Mouse (Mus musculus): ENCODE measurements around the gene Acvr1. TPM values are rescaled to one million over a fixed set of nuclear protein-coding genes. Genes with fewer than 3 reads are reported as not detected.

Acvr1 gene
- polyA plus RNA-seq, 1 experiment: 9.0 TPM

DNA sequence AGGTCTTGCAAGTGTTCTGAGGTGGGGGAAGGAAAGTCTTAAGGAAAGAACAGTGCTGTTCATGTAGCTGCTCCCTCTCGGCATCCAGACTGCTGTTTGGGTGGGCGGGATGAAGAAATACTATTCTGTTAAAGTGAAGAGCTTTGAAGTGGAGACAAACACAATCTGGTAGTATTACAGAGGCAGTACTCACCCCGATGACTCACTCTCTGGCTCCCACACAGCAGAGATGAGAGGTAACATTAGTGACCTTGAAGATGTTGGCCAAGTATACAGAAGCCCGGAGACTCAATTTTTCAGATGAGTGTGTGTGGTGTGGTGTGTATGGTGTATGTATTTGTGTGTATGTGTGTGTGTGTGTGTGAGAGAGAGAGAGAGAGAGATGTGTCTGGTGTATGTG is 22.7 kb upstream of the Acvr1 start:
- Histone ChIP-seq H3K27me3 (ENCODE audit: control insufficient read depth, insufficient read depth, low read length, poor library complexity, severe bottlenecking) (no peaks in the 10 kb centered on the region), H3K27ac (ENCODE audit: insufficient read depth, low read length) (no peak overlapping the region), H3K4me1 (ENCODE audit: control insufficient read depth, insufficient read depth, low read length) (no peaks in the 10 kb centered on the region), H3K36me3 (ENCODE audit: control insufficient read depth, insufficient read depth, low read length, poor library complexity, severe bottlenecking) (no peaks in the 10 kb centered on the region), H3K9me3 (replicated peaks; ENCODE audit: control insufficient read depth, insufficient read depth, low read length, poor library complexity, severe bottlenecking) (no peaks in the 10 kb centered on the region), H3K9ac (ENCODE audit: low read depth, poor library complexity, severe bottlenecking) (no peak overlapping the region), H3K4me3 (ENCODE audit: low read depth, low read length) (no peak overlapping the region)
- TF ChIP-seq POLR2A (IDR thresholded peaks at IDR 0.05; ENCODE audit: insufficient read depth, low read length): no peak
- TF ChIP-seq EP300 (IDR thresholded peaks at IDR 0.05; ENCODE audit: insufficient read depth, low read depth, low read length): no peak
- TF ChIP-seq CTCF (IDR thresholded peaks at IDR 0.05; ENCODE audit: low read depth, low read length): no peak

GRCm38 (mm10) chr2:58586311-58586710 is 19.4 kb upstream of the Acvr1 start:
- Histone ChIP-seq H3K36me3 (ENCODE audit: control insufficient read depth, insufficient read depth, low read length, poor library complexity, severe bottlenecking) (no peaks in the 10 kb centered on the region), H3K9me3 (replicated peaks; ENCODE audit: control insufficient read depth, insufficient read depth, low read length, poor library complexity, severe bottlenecking) (no peaks in the 10 kb centered on the region), H3K4me1 (ENCODE audit: control insufficient read depth, insufficient read depth, low read length) (no peaks in the 10 kb centered on the region), H3K27me3 (ENCODE audit: control insufficient read depth, insufficient read depth, low read length, poor library complexity, severe bottlenecking) (no peaks in the 10 kb centered on the region), H3K4me3 (ENCODE audit: low read depth, low read length) (peak overlapping the region; percentile 17; the same call in 1 of the 2 replicates), H3K27ac (ENCODE audit: insufficient read depth, low read length) (no peak overlapping the region), H3K9ac (ENCODE audit: low read depth, poor library complexity, severe bottlenecking) (no peak overlapping the region)
- TF ChIP-seq CTCF (IDR thresholded peaks at IDR 0.05; ENCODE audit: low read depth, low read length) (no peak), EP300 (IDR thresholded peaks at IDR 0.05; ENCODE audit: insufficient read depth, low read depth, low read length) (no peak), POLR2A (IDR thresholded peaks at IDR 0.05; ENCODE audit: insufficient read depth, low read length) (no peak)

DNA sequence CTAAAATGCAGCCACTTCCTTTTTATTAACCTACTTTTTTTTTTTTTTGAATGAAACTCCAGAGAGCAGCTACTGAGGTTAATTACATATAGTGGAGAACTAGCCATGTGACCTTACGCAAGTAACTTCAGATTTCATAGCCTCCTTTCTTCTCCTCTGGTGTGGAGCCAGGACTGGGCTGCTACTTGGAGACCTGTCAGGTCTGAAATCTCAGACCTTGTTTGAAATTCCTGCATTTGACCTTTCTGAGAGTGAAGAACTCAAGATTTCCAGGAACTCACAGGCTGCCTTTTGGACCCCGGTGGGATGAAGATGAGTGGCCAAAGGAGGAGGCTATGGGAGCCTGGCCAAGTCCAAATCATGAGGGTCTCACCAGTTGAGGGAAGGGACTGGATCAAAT is 7.2 kb upstream of the Acvr1 start:
- Histone ChIP-seq H3K27ac (ENCODE audit: insufficient read depth, low read length) (no peak overlapping the region), H3K9ac (ENCODE audit: low read depth, poor library complexity, severe bottlenecking) (no peak overlapping the region), H3K9me3 (replicated peaks; ENCODE audit: control insufficient read depth, insufficient read depth, low read length, poor library complexity, severe bottlenecking) (no peaks in the 10 kb centered on the region), H3K36me3 (ENCODE audit: control insufficient read depth, insufficient read depth, low read length, poor library complexity, severe bottlenecking) (no peaks in the 10 kb centered on the region), H3K4me3 (ENCODE audit: low read depth, low read length) (no peak overlapping the region), H3K4me1 (ENCODE audit: control insufficient read depth, insufficient read depth, low read length) (no peaks in the 10 kb centered on the region), H3K27me3 (ENCODE audit: control insufficient read depth, insufficient read depth, low read length, poor library complexity, severe bottlenecking) (no peaks in the 10 kb centered on the region; the same call in 1 of the 2 replicates)
- TF ChIP-seq POLR2A (IDR thresholded peaks at IDR 0.05; ENCODE audit: insufficient read depth, low read length) (no peak), EP300 (IDR thresholded peaks at IDR 0.05; ENCODE audit: insufficient read depth, low read depth, low read length) (no peak), CTCF (IDR thresholded peaks at IDR 0.05; ENCODE audit: low read depth, low read length) (no peak)

DNA sequence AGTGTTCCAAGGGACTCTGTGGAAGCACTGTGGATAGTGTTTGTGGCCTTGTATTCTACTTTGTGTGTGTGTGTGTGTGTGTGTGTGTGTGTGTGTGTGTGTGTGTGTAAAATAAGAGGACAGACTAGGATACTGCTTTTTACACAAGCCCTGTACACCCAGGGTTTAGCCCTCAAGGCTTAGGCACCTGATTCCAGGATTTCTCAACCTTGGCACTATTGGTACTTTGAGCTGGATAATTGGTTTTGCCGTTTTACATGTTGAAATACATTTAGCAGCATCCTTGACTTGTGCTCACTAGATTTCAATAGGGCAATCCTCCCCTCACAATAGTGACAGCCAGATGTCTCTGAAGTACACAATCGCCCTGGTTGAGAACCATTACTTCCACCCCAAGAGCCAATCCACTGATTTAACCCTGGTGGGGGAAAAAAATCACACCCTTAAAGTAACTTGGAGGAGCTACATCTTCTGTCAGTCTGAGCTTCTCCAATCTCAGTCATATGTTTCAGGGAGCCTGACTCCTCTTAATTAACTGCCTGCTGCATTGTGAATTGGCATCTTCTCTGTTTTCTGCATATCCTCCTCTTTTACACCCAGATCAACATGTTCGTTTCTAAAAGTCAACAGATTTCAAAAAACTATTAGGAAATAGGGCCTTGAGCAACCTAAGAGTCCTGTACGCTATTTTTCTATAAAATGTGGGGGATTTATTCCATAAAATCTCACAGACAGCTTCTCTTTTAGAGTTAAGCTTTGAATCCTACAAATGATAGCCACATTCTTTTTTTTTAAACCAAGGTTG is 2.1 kb upstream of the Acvr1 start:
- H3K36me3 ChIP-seq (ENCODE audit: control insufficient read depth, insufficient read depth, low read length, poor library complexity, severe bottlenecking): no peaks in the 10 kb centered on the region
- H3K27me3 ChIP-seq (ENCODE audit: control insufficient read depth, insufficient read depth, low read length, poor library complexity, severe bottlenecking): no peaks in the 10 kb centered on the region
- no peak for TF ChIP-seq EP300 (IDR thresholded peaks at IDR 0.05; ENCODE audit: insufficient read depth, low read depth, low read length)
- TF ChIP-seq POLR2A (IDR thresholded peaks at IDR 0.05; ENCODE audit: insufficient read depth, low read length): no peak
- no peak for TF ChIP-seq CTCF (IDR thresholded peaks at IDR 0.05; ENCODE audit: low read depth, low read length)
- H3K4me1 ChIP-seq (ENCODE audit: control insufficient read depth, insufficient read depth, low read length): no peaks in the 10 kb centered on the region
- H3K9ac ChIP-seq (ENCODE audit: low read depth, poor library complexity, severe bottlenecking): no peak overlapping the region
- H3K9me3 ChIP-seq (replicated peaks; ENCODE audit: control insufficient read depth, insufficient read depth, low read length, poor library complexity, severe bottlenecking): no peaks in the 10 kb centered on the region
- H3K27ac ChIP-seq (ENCODE audit: insufficient read depth, low read length): no peak overlapping the region
- H3K4me3 ChIP-seq (ENCODE audit: low read depth, low read length): no peak overlapping the region

DNA sequence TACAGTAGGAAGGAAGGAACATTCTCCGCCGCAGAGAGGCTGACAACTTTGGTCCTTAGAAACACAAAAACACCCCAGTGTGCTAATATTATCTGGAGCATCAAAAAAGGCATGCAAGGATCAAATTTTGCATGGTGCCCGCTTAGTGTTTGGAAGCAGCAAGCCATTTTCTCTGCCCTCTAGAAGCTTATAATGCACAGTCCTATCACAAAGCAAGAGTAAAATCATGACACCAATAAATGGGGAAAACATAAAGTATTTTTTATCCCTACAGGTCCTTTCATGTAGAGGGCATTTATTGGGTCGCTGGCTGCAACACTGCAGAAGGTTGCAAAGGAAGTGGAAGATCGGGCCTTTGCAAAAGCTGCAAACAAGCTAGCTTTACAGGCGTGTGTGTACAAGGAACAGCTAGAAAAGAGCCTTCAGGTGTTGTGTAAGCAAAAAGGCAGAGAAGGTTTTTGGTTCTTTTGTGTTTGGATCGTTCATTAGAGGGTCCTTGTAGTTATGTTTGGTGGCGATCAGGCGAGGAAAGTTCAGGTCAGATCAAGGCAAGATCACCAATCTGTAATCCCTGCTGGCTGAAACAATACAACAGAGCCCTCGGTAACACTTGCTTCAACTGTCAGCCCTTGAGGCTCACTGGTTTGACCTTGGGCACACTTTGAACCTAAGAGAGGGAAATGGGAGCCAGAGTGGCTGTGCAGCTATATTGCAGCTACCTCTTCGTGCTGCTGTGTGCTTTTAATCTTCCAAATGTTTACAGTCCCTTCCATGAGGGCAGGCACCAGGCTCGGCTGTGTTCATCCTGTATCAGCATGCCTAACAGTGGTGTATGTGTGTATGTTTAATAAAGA is 1.1 kb upstream of the Acvr1 start:
- H3K9me3 ChIP-seq (replicated peaks; ENCODE audit: control insufficient read depth, insufficient read depth, low read length, poor library complexity, severe bottlenecking): no peaks in the 10 kb centered on the region
- H3K4me3 ChIP-seq (ENCODE audit: low read depth, low read length): peak overlapping the region; percentile 83; the same call in 1 of the 2 replicates
- no peaks in the 10 kb centered on the region for H3K36me3 ChIP-seq (ENCODE audit: control insufficient read depth, insufficient read depth, low read length, poor library complexity, severe bottlenecking)
- H3K27me3 ChIP-seq (ENCODE audit: control insufficient read depth, insufficient read depth, low read length, poor library complexity, severe bottlenecking): no peaks in the 10 kb centered on the region
- H3K9ac ChIP-seq (ENCODE audit: low read depth, poor library complexity, severe bottlenecking): peak overlapping the region; percentile 97
- TF ChIP-seq CTCF (IDR thresholded peaks at IDR 0.05; ENCODE audit: low read depth, low read length): no peak
- TF ChIP-seq EP300 (IDR thresholded peaks at IDR 0.05; ENCODE audit: insufficient read depth, low read depth, low read length): no peak
- no peak for TF ChIP-seq POLR2A (IDR thresholded peaks at IDR 0.05; ENCODE audit: insufficient read depth, low read length)
- no peak overlapping the region for H3K27ac ChIP-seq (ENCODE audit: insufficient read depth, low read length)
- H3K4me1 ChIP-seq (ENCODE audit: control insufficient read depth, insufficient read depth, low read length): no peaks in the 10 kb centered on the region
